Mouse (Mus musculus): ENCODE measurements around the gene Lrrc72.
A peak's percentile ranks its signal among the peaks of the same experiment; 100 is the strongest.
"Not testable (repeated sequence)": the region's sequence is repeated elsewhere in the genome, so short reads cannot be mapped to it uniquely, and the experiment has no call there.

The Lrrc72 gene

DNA sequence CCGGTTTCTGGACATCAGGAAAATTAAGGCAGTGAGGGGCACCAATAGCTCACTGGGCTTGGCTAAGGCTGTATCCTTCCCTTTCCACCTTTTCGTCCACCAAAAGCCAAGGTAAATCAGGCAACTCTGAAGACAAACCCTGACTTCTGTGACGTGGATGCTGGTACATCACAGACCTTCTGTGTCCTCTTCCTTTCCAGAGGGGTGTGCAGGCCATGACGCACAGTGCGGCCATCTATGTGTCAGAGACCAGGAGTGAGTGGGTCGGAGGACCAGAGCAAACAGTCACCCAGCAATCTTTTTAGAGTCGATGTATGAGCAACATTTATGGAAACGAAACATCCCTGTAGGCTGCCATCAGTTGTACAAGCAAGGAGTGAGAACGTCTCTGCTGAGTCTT lies at the start of gene Lrrc72:
TSS of gene Lrrc72 (minus strand) at position 101 of the 400 bp plus-strand sequence.
- DNase-seq (ENCODE audit: low spot score in 2 of 2), result no peak

DNA sequence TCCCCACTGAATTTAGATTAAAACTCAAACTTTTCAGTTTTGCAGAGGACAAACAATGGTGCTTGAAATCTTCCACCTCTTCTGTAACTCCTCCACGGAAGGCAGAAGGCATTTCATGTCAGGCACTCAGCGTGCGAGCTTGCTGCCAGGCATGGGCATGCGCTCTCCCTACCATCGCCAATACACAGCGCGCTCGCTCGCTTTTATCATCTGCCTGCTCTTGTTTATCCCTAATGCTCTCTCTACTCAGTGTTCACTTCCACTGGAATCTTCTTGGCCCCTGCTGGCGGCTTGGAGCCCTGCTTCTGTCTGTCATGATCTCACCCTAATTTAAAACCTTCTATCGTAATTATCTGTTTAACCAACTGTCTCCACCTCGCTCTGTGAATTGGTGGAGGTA lies 49.1 kb upstream of the Lrrc72 start:
- DNase-seq (ENCODE audit: low spot score in 2 of 2), result no peak

DNA sequence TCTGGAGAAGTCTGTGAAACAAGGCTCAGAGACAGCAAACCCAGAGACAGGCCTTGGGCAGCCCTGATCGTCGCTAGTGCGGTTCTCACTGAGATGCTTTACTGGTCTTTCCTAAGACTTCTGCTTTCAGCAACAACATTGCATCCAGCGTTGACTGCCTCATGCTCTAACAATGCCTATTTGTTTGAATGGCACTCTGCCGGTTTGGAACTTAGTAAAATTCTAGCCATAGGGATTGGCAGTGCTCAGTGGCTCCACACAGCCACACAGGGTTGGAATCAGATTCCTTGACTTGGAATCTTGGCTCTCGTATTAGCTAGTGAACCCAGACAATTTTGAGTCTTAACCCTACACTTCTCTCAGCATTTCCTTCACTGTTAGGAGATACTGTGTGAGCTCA lies 38.1 kb upstream of the Lrrc72 start:
- DNase-seq (ENCODE audit: low spot score in 2 of 2), result no peak

DNA sequence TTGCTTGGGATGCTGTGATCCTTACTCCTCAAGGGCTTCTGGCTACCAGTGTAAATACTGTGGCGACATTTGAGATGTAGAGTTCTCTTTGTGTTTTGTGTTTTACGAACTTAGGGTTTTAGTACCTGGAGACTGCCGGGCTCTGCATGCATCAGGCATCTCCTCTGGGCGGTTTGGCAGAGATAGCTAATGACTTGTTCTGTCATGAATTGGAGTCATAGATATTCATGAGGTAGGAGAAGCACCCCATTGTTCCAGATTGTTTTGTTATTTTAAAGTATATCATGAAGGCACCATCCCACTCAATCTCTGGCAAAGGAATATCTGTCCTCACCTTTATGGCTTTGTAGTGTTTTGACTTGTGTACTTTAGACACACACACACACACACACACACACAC lies 37.3 kb upstream of the Lrrc72 start:
- DNase-seq (ENCODE audit: low spot score in 2 of 2), result no peak

DNA sequence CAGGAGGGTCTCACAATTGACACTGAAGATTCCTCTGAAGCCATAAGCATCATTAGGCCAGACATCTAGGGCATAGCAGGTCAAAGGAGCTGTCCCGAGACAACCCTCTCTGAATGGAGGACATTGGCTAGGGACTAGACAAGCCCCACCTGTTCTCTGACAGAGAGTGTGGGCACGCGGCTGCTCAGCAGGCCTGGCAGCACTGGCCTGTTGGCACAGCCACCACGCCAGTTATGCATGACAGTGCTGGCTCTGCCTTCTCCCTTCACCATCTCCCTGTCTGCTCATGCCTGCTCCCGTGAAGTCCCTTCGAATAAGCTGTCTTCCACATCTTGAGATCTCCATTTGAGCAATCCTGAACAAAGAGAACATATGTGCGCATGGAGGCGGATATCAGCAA lies 36.4 kb upstream of the Lrrc72 start:
- no peak for DNase-seq (ENCODE audit: low spot score in 2 of 2)

DNA sequence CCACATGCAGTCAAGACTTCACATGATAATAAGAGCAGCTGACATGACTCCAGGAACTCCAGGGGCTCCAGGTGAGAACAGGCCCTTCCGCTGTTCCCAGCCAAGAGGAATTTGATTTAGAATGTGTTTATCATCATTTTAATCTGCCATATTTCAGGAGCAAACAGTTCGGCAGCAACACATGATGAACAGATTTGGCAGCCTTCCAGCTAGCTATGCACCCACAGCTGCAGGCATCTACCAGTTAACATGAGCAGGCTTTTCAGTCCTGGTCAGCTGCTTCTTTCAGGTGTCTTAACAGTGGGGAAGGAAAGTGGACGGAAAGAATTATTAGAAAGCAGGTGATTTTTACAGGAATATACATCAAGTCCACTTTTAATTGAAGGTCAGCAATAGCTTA lies 21.6 kb upstream of the Lrrc72 start:
- DNase-seq (ENCODE audit: low spot score in 2 of 2), result no peak

DNA sequence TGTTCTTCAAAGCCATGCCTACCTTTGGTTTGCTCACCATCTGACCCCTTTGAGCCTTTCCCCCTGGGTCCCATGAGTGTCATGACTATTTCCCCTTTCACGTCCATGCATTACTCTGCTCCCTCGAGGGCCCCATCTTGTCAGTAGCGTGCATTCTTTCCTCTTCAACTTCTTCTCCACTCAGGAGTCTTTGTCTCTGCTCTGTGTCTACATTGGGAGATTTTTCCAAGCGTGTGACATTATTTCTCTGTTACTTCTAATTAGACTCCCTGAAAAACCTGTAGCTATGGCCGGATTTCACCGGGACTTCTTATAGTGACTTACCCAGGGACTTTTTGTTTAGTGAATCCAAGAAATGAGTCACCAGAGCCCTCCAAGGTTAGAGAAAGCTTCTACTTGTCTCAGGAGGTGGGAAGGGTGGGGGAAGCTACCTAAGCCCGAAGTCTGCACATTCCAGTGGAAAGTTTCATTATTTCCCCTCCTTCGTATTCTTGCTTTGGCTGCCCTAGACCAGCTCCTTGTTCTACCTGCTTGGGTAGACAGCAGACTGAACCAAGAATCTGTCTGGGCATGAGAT lies 14.6 kb upstream of the Lrrc72 start:
- no peak for DNase-seq (ENCODE audit: low spot score in 2 of 2)

DNA sequence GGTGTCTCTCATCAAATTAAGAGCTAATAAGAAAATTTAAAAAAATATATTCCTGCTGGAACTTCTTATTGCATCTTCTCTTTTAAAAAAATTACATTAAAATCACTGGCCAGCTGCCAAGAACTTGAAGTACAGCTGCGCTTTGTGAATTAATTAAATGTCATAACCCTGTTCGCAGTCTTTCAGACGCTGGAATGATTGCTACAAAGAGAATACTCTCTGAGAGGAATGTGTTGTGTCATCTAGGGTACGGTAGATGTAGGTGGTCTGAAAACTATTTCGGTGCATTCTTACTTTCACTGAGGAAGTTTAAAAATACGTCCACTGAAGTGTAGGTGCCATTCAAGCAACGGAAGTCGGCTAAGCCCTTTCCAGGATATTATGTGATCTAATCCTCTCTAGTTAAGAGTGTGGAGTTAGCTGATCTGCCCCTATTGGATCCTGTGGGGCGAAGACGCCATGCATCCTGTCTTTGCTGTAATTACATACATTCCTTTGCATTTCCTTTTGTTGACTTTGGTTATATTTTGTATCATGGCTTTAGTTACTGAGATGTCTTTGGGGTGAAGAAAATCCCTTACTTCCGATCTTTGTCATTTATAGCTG lies 9.0 kb upstream of the Lrrc72 start:
- no peak for DNase-seq (ENCODE audit: low spot score in 2 of 2)

DNA sequence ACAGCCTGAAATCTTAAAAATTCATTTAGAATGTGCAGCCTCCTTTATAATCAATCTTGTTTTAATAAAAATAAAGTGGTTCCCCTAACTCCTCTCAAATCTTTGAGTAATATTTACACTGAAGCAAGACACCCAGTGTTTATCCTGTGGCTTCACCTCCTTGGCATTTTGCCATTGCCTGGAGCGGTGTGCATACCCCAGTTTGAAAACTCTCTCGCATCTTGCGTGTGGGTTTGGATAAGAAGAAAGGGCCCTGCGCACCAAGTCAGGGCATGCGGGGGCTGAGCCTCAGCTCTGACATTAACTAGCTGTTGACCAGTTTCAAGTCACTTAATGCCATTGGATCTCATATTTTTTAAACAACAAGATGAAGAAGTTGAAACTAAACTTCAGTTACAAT lies 2.2 kb upstream of the Lrrc72 start:
- no peak for DNase-seq (ENCODE audit: low spot score in 2 of 2)

DNA sequence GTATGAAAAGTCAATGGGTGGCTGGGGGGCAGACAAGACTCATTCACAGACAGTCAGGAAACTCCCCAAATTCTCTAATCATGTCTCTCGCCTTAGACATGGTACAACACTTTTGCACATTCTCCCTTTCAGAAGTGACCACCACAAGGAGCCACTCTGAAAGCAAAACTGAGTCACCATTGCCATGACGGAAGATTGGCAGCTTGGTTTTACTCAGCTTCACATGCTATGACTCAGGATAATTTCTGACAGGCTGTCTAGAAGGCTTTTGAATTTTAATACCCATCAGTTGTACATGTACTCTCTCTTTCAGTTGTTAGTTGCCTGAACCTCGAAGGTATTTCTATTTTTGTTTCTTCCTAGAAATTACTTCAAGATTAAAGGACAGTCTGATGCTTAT lies 12.0 kb downstream of the Lrrc72 start:
- no peak for DNase-seq (ENCODE audit: low spot score in 2 of 2)

DNA sequence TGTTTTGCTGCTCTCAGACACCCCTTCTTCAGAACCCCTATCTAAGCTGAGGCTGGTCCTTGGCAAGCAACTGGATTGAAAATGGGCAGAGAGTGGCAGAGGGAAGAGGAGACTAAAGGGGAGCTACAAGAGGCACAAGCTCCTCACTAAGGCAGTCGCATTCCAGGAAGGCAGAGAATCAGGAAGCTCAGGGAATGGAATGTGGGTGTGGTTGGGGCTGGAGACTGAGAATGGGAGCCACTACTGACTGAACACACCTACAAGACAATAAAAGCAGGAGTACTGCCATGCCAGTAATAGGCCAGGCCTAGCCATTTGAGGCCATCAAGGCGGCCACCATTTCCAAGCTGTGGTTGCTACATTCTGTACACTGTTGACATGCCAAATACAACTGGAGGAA lies 21.8 kb downstream of the Lrrc72 start:
- DNase-seq (ENCODE audit: low spot score in 2 of 2), result no peak

DNA sequence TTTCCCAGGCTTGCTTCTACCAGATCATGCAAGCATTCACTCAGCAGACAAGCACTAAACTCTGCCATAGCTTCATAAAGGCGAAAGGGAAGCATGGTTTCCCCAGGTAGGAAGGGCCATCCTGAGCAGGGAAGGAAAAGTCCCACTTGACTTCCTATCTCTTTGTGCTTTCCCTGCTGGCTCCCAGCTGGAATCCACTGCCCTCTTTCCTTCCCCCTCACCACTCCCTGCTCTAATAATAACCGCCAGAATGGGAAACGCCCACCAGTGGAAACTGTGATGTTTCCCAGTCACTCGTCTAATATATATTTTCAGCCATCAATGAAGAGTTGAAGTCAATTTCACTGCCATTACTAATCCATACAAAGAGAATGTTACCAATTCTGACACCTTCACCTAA lies 28.8 kb downstream of the Lrrc72 start:
- no peak for DNase-seq (ENCODE audit: low spot score in 2 of 2)

DNA sequence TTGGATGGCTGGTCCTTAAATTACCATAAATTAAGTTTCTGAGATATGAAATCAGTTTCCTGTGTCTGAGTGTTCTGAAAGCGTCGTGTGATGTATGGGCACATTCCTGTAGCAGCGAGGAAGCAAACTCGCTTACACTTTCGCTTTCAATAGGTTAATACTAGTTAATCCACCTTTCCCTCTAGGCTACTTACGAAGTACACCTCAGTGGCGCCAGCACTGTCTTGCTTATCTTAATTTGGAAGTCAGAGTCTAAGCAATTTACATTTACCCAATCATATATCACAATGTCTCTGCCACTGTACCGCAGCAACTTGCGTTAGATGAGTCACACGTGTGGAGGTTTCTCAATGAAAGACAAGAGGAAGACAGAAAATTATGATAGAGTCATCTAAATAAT lies 36.3 kb downstream of the Lrrc72 start:
- peak in 1 of 2 experiments; percentile 5 for DNase-seq (ENCODE audit: low spot score in 2 of 2)

DNA sequence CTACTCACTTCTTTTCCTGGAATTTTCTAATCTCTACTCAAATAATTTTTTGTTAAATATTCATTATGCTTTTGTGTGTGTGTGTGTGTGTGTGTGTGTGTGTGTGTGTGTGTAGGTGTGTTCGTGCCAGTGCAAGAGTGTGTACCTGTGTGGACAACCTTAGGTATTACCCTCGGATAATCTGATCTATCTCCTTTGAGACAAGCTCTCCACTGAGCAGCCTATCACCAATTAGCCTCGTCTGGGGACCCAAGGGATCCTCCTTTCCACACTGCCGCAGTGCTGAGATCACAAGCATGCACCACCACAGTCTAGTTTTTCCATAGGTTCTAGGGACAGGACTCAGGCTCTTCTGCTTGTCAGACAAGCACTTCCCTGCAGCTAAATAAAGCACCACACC lies 37.0 kb downstream of the Lrrc72 start:
- no peak for DNase-seq (ENCODE audit: low spot score in 2 of 2)

DNA sequence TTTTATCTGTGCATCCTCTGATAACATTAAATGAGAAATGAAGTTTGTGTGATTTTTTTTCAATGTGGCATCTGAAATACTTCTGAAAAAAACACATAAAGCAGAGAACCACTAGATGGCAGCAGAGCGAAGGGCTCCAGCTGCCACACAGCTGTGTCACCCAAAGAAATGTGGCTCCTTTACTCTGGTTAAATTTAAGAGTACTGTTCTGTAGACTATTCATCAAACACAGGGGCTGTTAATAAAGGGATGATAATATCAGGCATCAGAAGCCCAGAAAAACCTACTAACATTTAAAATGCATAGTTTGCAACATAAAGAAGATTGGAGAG lies 38.1 kb downstream of the Lrrc72 start:
- DNase-seq (ENCODE audit: low spot score in 2 of 2), result peak in 1 of 2 experiments; percentile 36

DNA sequence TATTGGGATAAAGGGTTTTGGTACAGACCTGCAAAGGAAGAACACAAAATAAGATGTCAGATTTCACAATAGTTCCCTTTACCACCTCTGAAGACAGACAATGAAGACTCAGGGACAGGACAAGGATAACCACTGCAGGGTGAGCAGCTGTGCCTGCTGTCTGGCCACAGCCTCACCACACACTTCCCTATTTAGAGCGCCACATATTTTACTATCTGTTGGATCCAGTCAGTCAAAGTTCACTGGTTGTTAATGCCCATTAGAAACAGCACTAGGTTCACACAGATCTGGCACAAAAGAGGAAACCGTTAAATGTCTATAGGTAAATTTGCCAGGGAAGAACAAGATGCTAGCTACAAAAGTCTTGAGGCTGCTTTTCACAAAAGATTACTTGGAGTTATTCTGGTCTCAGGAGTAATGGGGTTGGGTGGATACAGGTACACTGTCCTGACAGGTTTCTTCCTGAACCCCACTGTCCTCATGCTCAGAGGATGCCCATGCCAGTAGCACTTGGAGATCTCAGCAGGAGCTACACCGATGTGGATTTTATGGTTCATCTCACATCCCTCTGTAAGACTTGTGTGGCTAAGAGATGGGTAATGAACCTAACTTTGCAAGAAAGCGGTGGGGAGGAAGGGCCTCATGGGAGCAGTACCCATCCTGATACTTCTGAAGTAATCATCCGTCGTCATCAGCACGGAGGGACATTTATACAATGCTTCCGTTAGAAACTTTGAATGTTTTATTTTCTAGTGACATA lies 38.6 kb downstream of the Lrrc72 start:
- no peak for DNase-seq (ENCODE audit: low spot score in 2 of 2)

DNA sequence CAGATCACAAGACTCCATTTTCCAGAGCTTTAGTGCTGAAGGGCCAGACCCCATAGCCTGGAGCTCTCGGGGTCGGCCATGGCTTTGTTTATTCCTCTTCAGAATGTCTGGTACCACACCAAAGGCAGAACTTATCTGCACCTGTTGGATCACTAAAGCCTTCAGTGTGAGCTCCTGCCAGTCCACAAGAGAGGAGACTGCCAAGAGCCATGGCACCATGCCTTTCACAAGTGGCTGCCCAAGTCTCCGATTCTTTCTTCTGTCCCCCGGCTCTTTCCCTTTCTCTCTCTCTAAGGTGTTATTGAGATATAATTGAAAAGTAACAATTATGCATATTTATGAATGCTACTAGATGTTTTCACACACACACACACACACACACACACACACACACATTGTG lies 43.1 kb downstream of the Lrrc72 start:
- no peak for DNase-seq (ENCODE audit: low spot score in 2 of 2)

DNA sequence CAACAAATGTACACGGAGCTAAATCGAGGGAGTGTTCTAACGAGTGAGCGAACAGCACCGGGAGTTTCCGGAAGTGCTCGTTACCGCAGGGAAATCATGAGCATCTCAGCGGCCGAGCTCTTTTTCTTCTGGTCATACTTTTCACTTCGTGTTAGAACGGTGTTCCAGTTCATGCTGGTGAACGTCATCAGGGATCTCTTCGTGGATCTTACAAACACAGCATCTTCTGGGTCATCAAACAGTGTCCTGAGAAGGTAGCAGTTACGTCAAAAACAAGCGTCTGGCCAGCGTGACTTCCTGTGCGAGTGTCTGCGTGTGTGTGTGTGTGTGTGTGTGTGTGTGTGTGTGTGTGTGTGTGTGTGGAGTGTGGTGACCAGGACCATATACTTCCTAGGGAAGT lies 44.7 kb downstream of the Lrrc72 start:
- no peak for DNase-seq (ENCODE audit: low spot score in 2 of 2)

DNA sequence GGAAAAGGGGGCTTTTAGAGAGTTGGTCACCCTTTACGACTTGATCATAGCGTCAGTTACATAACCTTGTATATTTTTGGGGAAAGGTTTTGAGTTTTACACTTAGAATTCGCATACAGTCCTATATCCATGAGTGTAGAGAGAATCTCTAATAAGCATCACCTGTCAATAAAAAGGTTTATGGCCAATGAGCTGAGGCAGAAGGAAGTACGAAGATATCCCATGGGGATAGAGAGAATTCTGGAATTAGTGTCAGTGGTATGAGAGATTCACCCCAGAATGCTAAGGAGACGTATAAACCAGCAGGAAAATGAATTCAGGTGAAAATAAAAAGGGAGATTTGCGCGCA lies 45.4 kb downstream of the Lrrc72 start:
- DNase-seq (ENCODE audit: low spot score in 2 of 2), result no peak

DNA sequence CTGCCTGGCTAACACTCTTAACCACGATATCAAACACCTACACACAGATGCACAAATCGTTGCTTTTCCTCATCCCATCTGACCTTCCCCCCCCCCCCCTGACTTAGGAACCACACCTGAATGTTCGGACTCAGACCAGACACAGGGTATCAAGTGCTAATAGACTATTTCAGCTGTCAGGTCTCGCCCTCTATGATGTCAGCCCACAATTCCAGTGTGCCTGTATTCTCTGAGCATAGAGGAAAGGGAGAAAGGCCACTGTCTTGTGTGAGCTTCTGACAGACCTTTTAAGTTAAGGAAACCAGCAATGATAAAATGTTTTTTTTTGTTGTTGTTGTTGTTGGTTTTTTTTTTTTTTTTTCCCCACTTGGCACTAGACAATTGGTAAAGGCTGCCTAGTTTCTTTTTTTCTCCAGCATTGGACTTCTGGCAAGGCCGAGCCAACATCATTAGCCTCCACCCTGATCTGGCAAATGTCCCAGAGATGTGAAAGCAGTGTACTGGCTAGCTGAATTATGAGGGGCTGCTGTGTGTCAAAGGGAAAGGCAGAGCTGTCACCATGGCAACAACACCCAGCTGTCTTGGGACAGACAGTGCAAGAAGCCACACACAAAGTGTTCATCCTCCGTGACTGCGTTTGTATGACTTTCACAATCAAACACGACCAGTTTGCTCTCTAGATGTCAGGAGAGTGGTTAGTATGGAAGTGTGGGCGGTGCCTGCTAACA lies 46.0 kb downstream of the Lrrc72 start:
- DNase-seq (ENCODE audit: low spot score in 2 of 2), result peak; percentile 12 to 28

DNA sequence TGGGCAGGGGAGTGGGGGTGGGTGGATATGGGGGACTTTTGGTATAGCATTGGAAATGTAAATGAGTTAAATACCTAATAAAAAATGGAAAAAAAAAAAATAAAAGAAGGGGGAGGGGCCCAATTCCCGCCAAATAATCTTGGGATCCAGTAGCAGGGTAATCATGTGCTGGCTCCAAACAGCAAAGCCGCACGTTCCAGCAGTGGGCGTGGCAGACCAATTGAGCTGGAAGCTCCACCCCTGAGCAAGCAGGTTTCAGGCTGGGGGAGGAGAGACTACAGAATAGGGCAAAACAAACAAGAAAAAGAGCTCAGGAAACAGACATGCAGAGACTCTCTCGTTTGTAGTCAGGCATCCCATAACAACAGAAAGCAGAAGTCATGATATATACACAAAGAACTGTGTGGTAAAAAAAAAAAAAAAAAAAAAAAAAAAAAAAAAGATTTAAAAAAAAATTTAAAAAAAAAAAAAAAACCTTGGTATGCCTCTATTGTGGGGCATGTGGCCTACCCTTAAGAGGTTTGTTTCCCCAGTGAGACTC lies 47.5 kb downstream of the Lrrc72 start:
- DNase-seq (ENCODE audit: low spot score in 2 of 2), result not testable (repeated sequence)

DNA sequence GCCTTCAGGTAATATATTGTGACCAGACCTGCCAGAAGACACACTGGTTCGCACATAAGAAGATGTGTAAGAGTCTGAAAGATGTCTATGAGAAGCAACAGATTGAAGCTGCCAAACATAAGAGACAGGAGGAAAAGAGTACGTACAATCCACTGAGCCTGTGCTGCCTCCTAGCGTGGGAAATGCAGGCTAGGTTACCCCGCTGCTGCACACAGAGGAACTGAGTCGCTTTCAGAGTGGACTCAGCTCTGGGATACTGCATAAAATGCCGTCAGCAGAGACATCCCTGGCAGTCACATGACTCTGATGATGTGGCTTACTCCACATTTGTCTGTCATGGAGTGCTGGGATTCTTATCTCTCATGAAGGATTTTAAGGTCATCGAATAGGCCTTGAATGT lies 58.2 kb downstream of the Lrrc72 start:
- DNase-seq (ENCODE audit: low spot score in 2 of 2), result no peak

DNA sequence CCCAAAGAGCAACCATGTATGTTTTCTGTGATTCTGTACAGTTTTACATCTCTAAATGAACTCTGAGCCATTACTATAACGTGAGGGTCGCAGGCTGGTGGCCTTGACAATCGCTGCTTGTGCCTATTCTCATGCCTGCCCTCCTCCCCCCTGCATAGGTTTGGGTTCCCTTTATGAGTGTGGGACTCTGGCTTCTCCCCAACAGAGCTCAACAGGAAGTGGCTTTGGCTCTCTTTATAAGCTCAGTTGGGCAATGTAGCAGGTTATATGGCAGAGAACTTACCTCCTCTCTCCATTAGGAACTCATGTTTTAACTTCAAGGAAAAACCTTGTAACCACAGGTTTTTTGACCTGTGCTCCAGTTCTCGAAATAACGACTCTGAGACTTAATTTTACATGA lies 62.9 kb downstream of the Lrrc72 start:
- no peak for DNase-seq (ENCODE audit: low spot score in 2 of 2)

Measured in natural killer cell, adult 2 months (primary cell).